Mouse (Mus musculus) midbrain, embryonic 10.5 days (tissue): Measurements from ENCODE around the gene Pink1. TPM values are rescaled to one million over a fixed set of nuclear protein-coding genes. Genes with fewer than 3 reads are reported as not detected.

Experiments
- microRNA-seq: library from miRNA; unstranded; fragments of <30 nt; microRNA quantifications from one replicate; pipeline ENCODE4, GENCODE M21; 2017
- polyA plus RNA-seq: library from polyadenylated mRNA; unstranded; fragments of >200 nt; fragmentation: Nextera tagmentation; extraction: Ambion mirVana; gene quantifications from 2 replicates; pipeline ENCODE4 v1.2.1, GENCODE M21; 2016

Gene Pink1
- polyA plus RNA-seq, 1 experiment from 2014 or later: 30.5 TPM

Small RNAs within 50 kb of the gene (microRNA-seq; reads per million reads assigned to microRNA genes)
- gene Gm27646: not detected
- 1.5 reads per million for gene Mir7019

Other genes starting within 250 kb of the Pink1 start
- 153 and 178 TPM in 2 replicates for gene Hp1bp3, start 110.0 kb downstream of the Pink1 start, polyA plus RNA-seq
- 0.83 and 1.3 TPM in 2 replicates for gene Sh2d5, start 75.9 kb downstream of the Pink1 start, polyA plus RNA-seq
- 0.53 and 0.55 TPM in 2 replicates for gene Kif17, start 75.9 kb downstream of the Pink1 start, polyA plus RNA-seq
- gene Ddost, start 21.6 kb downstream of the Pink1 start, polyA plus RNA-seq: 281 and 282 TPM in 2 replicates
- 1.2 and 2.0 TPM in 2 replicates for gene Cda, start 41.7 kb upstream of the Pink1 start, polyA plus RNA-seq
- 0.06 TPM in 1 of 2 replicates, not detected in the other for gene Fam43b, start 70.2 kb upstream of the Pink1 start, polyA plus RNA-seq
- 19.2 and 22.3 TPM in 2 replicates for gene Mul1, start 108.4 kb upstream of the Pink1 start, polyA plus RNA-seq
- 3.3 and 3.9 TPM in 2 replicates for gene Camk2n1, start 128.0 kb upstream of the Pink1 start, polyA plus RNA-seq